Mouse (Mus musculus) mouse embryonic stem cell (cell line): ENCODE data around the gene Tm9sf4.

ENCODE experiments used
- in situ Hi-C, 2 experiments: fragments of 300-500 bp; cut with MboI; formaldehyde crosslinking; loops; 1 replicate in 1 of 2; 3 replicates in 1 of 2; pipeline ENCODE4 v1.14.3; 2019 to 2020; ENCODE audit warnings: low sequenced_read_pairs in 2 of 2, low pct_unique_long_range_greater_than_20kb in 1 of 2, mixed read lengths in 1 of 2; ENCODE audit not compliant: unreplicated experiment in 1 of 2

The Tm9sf4 gene

GRCm38 (mm10) chr2:153160844-153161683 is at the start of gene Tm9sf4:
Gene Tm9sf4, plus strand, starts transcription at chr2:153161303.
- in situ Hi-C loops = loop anchor here in 1 of 2 experiments (25.0 kb wide), 1 partner anchor 426 kb away; no protein-coding TSS in a partner anchor

GRCm38 (mm10) chr2:153115679-153116081 is 45.4 kb upstream of the Tm9sf4 start:
- in situ Hi-C loops = no loop called here

GRCm38 (mm10) chr2:153117051-153117486 is 44.0 kb upstream of the Tm9sf4 start:
- in situ Hi-C loops = no loop called here

- in situ Hi-C loops = no loop called here
Measured at GRCm38 (mm10) chr2:153119488-153119887, 41.6 kb upstream of the Tm9sf4 start.

- in situ Hi-C loops = no loop called here
Measured at GRCm38 (mm10) chr2:153120126-153120525, 41.0 kb upstream of the Tm9sf4 start.

GRCm38 (mm10) chr2:153121821-153122615 is 39.1 kb upstream of the Tm9sf4 start:
- in situ Hi-C loops = no loop called here

GRCm38 (mm10) chr2:153122701-153123100 is 38.4 kb upstream of the Tm9sf4 start:
- in situ Hi-C loops = no loop called here

GRCm38 (mm10) chr2:153125875-153126274 is 35.2 kb upstream of the Tm9sf4 start:
- in situ Hi-C loops = no loop called here

GRCm38 (mm10) chr2:153131019-153131418 is 30.1 kb upstream of the Tm9sf4 start:
- in situ Hi-C loops = no loop called here

- in situ Hi-C loops = no loop called here
Measured at GRCm38 (mm10) chr2:153134237-153134636, 26.9 kb upstream of the Tm9sf4 start.

GRCm38 (mm10) chr2:153136211-153136610 is 24.9 kb upstream of the Tm9sf4 start:
- in situ Hi-C loops = no loop called here

GRCm38 (mm10) chr2:153139158-153139557 is 21.9 kb upstream of the Tm9sf4 start:
- in situ Hi-C loops = no loop called here

- in situ Hi-C loops = loop anchor here (5.0 to 10.0 kb wide), 2 partner anchors 223 to 225 kb away; partner anchors contain the start of gene Mylk2 (in 1 of the 2)
Measured at GRCm38 (mm10) chr2:153139996-153140613, 21.0 kb upstream of the Tm9sf4 start.

GRCm38 (mm10) chr2:153142620-153143199 is 18.4 kb upstream of the Tm9sf4 start:
- in situ Hi-C loops = loop anchor here (5.0 to 10.0 kb wide), 2 partner anchors 225 to 228 kb away; partner anchors contain the start of gene Mylk2 (in 1 of the 2)

- in situ Hi-C loops = loop anchor here in 1 of 2 experiments (10.0 kb wide), 1 partner anchor 231 kb away; the partner anchor contains the start of gene Mylk2
Measured at GRCm38 (mm10) chr2:153145346-153145745, 15.8 kb upstream of the Tm9sf4 start.

GRCm38 (mm10) chr2:153147236-153147635 is 13.9 kb upstream of the Tm9sf4 start:
- in situ Hi-C loops = loop anchor here in 1 of 2 experiments (10.0 kb wide), 1 partner anchor 232 kb away; the partner anchor contains the start of gene Mylk2

GRCm38 (mm10) chr2:153147715-153148114 is 13.4 kb upstream of the Tm9sf4 start:
- in situ Hi-C loops = loop anchor here in 1 of 2 experiments (10.0 kb wide), 1 partner anchor 233 kb away; the partner anchor contains the start of gene Mylk2

- in situ Hi-C loops = loop anchor here (10.0 to 25.0 kb wide), 2 partner anchors 235 to 438 kb away; partner anchors contain the start of gene Mylk2 (in 1 of the 2)
Measured at GRCm38 (mm10) chr2:153149742-153150141, 11.4 kb upstream of the Tm9sf4 start.
